Mouse (Mus musculus) heart, postnatal 0 days (tissue): ENCODE measurements around the gene Aox1.

Experiments
- CTCF ChIP-seq: IDR thresholded peaks from 2 replicates; pipeline ENCODE4 v1.5.1; 2016; ENCODE audit warnings: antibody characterized with exemption, control low read depth, low read depth
- EP300 ChIP-seq: IDR thresholded peaks from 2 replicates; pipeline ENCODE4 v1.6.1; 2016; ENCODE audit warnings: antibody characterized with exemption, low read depth

GRCm38 (mm10) chr1:58105685-58106084 is 76.0 kb downstream of the Aox1 start:
- TF ChIP-seq EP300 (no peak), CTCF (no peak)
